9 mouse cellular contexts compared by ENCODE assay signal in genomic region chr9:69623312-69623711, GRCm38 (mm10).
A peak's percentile ranks its signal among the peaks of the same experiment; 100 is the strongest.
DNase-seq lines count a peak whose midpoint lies in the region; ATAC-seq lines count a peak whose summit lies in the region.
"Had no signal": no experiment of that assay in that cellular context is flagged by ENCODE, and none has a peak within 500 bp of the region (broad histone marks: within the 10 kb centered on the region; RNA-seq: fewer than 3 reads in every experiment).

No protein-coding gene starts in this region.

- H3K4me1 ChIP-seq in hindbrain, embryonic 10.5 days (replicated peaks), result no peaks in the 10 kb centered on the region
- H3K4me1 ChIP-seq in hindbrain, embryonic 16.5 days (ENCODE audit: control insufficient read depth, insufficient read depth, low read depth, low read length), result no peaks in the 10 kb centered on the region

- H3K9me3 ChIP-seq in hindbrain, embryonic 10.5 days, result no peaks in the 10 kb centered on the region
- H3K9me3 ChIP-seq in hindbrain, embryonic 16.5 days (ENCODE audit: control insufficient read depth, low read length), result no peaks in the 10 kb centered on the region

- H3K36me3 ChIP-seq in hindbrain, embryonic 10.5 days, result no peaks in the 10 kb centered on the region
- no peaks in the 10 kb centered on the region for H3K36me3 ChIP-seq in hindbrain, embryonic 16.5 days (ENCODE audit: control insufficient read depth, insufficient read depth, low read length)

- intact Hi-C loops in heart, postnatal 10 days (cut with DNase I), result loop anchor here (2.0 to 5.0 kb wide), 2 partner anchors 117 to 319 kb away; no protein-coding TSS in a partner anchor
- intact Hi-C loops in left cerebral cortex, postnatal 25 days (cut with DNase I), result loop anchor here (2.0 to 5.0 kb wide), 2 partner anchors 116 to 363 kb away; no protein-coding TSS in a partner anchor

- peak; percentile 72 for DNase-seq in hindbrain, embryonic 10.5 days (ENCODE audit: low spot score)
- DNase-seq in NIH3T3 (ENCODE audit: low read depth), result peak; percentile 82
- DNase-seq in cerebellum, adult 9-11 months, result peak; percentile 7
- peak; percentile 61 to 82 for DNase-seq in heart, postnatal 10 days
- DNase-seq in left cerebral cortex, postnatal 25 days (ENCODE audit: low spot score in 2 of 2), result peak; percentile 23 to 47
- peak; percentile 93 for DNase-seq in retina, embryonic 14.5 days (ENCODE audit: low spot score)
- DNase-seq in urinary bladder, adult 18-20 months (ENCODE audit: low spot score in 2 of 2), result peak; percentile 29 to 48

- WGBS in hindbrain, embryonic 10.5 days, result 22% methylated on average over 7 of the region's 7 CpGs
- WGBS in hindbrain, embryonic 16.5 days, result 12% methylated on average over 7 of the region's 7 CpGs

- no peak overlapping the region for H3K9ac ChIP-seq in hindbrain, embryonic 16.5 days (ENCODE audit: low read depth, low read length)

- no peak overlapping the region for H3K4me3 ChIP-seq in hindbrain, embryonic 10.5 days
- H3K4me3 ChIP-seq in hindbrain, embryonic 16.5 days (ENCODE audit: low read length), result no peak overlapping the region
- H3K4me3 ChIP-seq: erythroblast, embryonic 14.5 days had no signal

- no peak overlapping the region for H3K27ac ChIP-seq in hindbrain, embryonic 10.5 days
- no peak overlapping the region for H3K27ac ChIP-seq in hindbrain, embryonic 16.5 days (ENCODE audit: low read depth, low read length)

- H3K27me3 ChIP-seq in hindbrain, embryonic 10.5 days (ENCODE audit: insufficient read depth, poor library complexity, severe bottlenecking), result no peaks in the 10 kb centered on the region
- H3K27me3 ChIP-seq in hindbrain, embryonic 16.5 days (replicated peaks; ENCODE audit: control insufficient read depth, insufficient read depth, low read length), result no peaks in the 10 kb centered on the region

- no peak for ATAC-seq in hindbrain, embryonic 16.5 days

- no peak overlapping the region for H3K4me2 ChIP-seq in hindbrain, embryonic 16.5 days (ENCODE audit: low read length)

Comparison
In these comparisons a context has a peak if more than half of its experiments do, and no peak if none do; other contexts are left out.
1. DNase-seq: peak in every context shown above with its lines; median percentile 93 in retina, embryonic 14.5 days; 82 in NIH3T3; 72 in hindbrain, embryonic 10.5 days; 72 in heart, postnatal 10 days; 38 in urinary bladder, adult 18-20 months; 35 in left cerebral cortex, postnatal 25 days; 7 in cerebellum, adult 9-11 months.